Mouse (Mus musculus): ENCODE measurements around the gene Syk. TPM values are rescaled to one million over a fixed set of nuclear protein-coding genes. Genes with fewer than 3 reads are reported as not detected.
A peak's percentile ranks its signal among the peaks of the same experiment; 100 is the strongest.

Syk gene
- polyA plus RNA-seq, 1 experiment from 2014 or later = 0.81 TPM

DNA sequence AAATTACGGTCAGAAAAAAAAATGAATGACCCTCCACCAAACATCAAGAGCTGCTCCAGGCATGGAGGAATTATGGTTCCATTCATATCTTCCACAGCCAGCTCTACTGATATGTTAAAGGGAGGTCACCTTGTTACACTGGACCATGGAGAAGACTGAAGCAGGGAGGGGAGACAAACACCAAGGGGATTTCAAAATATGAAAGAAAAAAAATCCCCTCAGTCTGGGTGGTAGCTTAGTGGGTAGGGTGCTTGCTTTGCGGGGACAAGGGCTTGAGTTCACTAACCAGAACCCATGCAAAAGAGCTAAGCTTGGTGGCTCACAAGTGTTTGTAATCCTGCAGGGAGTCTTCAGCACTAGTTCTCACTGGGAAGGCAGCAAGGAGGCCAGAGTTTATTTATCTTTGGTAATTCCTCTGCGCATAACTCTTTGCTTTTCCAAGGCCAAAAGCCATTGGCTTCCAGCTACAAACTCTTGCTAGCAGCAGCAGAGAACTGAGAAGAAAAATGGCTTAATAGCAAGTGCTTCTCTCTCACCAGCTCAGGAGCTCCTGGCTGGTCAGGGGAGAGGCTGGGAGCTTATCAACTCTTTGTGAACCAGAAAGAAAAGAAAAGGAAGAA is 23.8 kb downstream of the Syk start:
- Histone ChIP-seq H3K4me1 (no peaks in the 10 kb centered on the region), H3K4me3 (no peak overlapping the region), H3K36me3 (ENCODE audit: poor library complexity, severe bottlenecking) (no peaks in the 10 kb centered on the region), H3K9ac (no peak overlapping the region), H3K9me3 (replicated peaks) (no peaks in the 10 kb centered on the region), H3K4me2 (no peak overlapping the region), H3K27me3 (no peaks in the 10 kb centered on the region), H3K27ac (no peak overlapping the region)
- 90% methylated on average over 3 of the region's 3 CpGs for WGBS
- no peak for ATAC-seq

DNA sequence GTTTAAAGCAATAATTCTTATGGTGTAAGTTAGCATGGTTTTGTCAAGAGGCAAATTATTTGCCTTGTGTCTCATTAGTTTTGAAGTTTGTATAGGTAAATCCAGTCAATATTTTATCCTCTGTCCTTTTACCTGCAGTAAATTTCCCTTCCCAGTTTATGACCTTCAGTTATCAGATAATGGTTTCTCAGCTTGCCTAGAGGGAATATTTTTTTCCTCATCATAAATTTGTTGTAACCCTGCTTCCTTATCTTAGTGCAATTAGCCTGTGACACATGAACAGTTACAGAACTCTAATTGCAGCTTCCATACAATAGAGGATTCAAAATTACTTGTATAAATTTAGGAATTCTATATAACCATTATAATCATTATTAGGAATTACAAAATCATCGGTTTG is 25.0 kb downstream of the Syk start:
- WGBS = 90% methylated on average over 1 of the region's 1 CpGs
- H3K4me1 ChIP-seq = no peaks in the 10 kb centered on the region
- H3K9me3 ChIP-seq (replicated peaks) = no peaks in the 10 kb centered on the region
- no peak for ATAC-seq
- H3K27me3 ChIP-seq = no peaks in the 10 kb centered on the region
- H3K36me3 ChIP-seq (ENCODE audit: poor library complexity, severe bottlenecking) = no peaks in the 10 kb centered on the region
- no peak overlapping the region for H3K9ac ChIP-seq
- H3K27ac ChIP-seq = no peak overlapping the region
- no peak overlapping the region for H3K4me2 ChIP-seq
- no peak overlapping the region for H3K4me3 ChIP-seq

DNA sequence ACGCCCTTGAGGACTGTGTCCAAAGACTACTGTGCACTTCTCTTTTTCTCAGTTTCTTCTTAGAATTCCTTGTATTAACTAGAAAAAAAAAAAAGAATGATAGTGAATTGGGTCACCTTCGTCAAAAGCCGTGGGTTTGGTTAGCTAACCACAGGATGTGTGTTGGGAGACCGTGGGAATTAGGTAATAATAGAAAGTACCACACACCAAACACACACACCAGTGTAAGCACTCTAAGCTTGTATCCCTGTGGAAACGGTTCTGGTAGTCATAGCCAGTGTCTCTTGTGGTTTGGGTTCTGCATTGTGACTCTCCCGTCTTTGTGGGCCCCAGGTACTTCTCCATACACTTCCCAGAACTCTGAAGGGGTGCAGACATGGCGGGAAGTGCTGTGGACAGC is 27.5 kb downstream of the Syk start:
- 90% methylated on average over 7 of the region's 7 CpGs for WGBS
- ATAC-seq = no peak

DNA sequence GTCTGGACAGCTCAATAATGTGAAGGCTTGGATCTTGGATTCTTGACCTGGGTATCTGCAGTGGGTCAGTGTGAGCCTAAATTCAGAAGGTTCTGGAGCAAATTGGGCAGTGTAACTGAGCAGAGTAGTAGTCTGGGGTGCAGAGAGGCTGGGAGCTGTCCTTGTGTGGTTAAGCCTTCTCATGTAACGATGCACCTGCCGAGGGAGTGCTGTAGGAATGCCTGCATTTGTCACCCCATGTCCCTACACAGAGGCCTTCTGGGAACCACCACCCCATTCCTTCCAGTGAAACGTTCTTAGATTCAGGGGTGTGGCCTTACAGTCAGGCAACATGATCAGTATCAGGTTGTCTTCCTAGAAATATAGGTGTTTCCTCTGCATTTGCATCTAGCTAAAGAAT is 30.3 kb downstream of the Syk start:
- Histone ChIP-seq H3K27ac (no peak overlapping the region), H3K27me3 (no peaks in the 10 kb centered on the region), H3K4me3 (no peak overlapping the region), H3K9ac (no peak overlapping the region), H3K36me3 (ENCODE audit: poor library complexity, severe bottlenecking) (no peaks in the 10 kb centered on the region), H3K4me2 (no peak overlapping the region), H3K9me3 (replicated peaks) (no peaks in the 10 kb centered on the region), H3K4me1 (no peaks in the 10 kb centered on the region)
- no peak for ATAC-seq
- WGBS = 81% methylated on average over 3 of the region's 3 CpGs

More for the DNA sequence above, 27.5 kb downstream of the Syk start:
- Histone ChIP-seq H3K27ac (no peak overlapping the region), H3K4me3 (no peak overlapping the region), H3K36me3 (ENCODE audit: poor library complexity, severe bottlenecking) (no peaks in the 10 kb centered on the region), H3K4me2 (no peak overlapping the region), H3K27me3 (no peaks in the 10 kb centered on the region), H3K9ac (no peak overlapping the region), H3K4me1 (no peaks in the 10 kb centered on the region), H3K9me3 (replicated peaks) (no peaks in the 10 kb centered on the region)

DNA sequence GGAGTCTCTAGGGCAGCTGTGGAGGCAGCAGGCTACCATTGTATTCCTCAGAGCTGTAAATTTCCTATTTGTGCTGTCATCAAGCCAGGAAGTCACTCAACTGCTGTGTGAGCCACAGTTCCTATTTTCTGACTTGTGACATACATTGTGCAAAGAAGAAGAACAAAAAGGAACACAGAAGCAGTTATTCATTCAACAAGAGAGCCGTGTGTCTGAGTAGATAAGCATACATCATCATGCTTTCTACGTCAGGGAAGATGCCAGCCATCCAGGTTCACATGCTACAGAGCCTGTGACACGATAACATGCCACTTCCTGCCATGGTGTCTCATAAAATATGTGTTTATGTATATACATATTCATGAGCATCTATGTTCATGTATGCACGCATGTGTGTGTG is 32.1 kb downstream of the Syk start:
- WGBS = 90% methylated on average over 4 of the region's 4 CpGs
- Histone ChIP-seq H3K4me3 (no peak overlapping the region), H3K27ac (no peak overlapping the region), H3K36me3 (ENCODE audit: poor library complexity, severe bottlenecking) (no peaks in the 10 kb centered on the region), H3K4me2 (no peak overlapping the region), H3K4me1 (no peaks in the 10 kb centered on the region), H3K9ac (no peak overlapping the region), H3K9me3 (replicated peaks) (no peaks in the 10 kb centered on the region), H3K27me3 (no peaks in the 10 kb centered on the region)
- no peak for ATAC-seq

DNA sequence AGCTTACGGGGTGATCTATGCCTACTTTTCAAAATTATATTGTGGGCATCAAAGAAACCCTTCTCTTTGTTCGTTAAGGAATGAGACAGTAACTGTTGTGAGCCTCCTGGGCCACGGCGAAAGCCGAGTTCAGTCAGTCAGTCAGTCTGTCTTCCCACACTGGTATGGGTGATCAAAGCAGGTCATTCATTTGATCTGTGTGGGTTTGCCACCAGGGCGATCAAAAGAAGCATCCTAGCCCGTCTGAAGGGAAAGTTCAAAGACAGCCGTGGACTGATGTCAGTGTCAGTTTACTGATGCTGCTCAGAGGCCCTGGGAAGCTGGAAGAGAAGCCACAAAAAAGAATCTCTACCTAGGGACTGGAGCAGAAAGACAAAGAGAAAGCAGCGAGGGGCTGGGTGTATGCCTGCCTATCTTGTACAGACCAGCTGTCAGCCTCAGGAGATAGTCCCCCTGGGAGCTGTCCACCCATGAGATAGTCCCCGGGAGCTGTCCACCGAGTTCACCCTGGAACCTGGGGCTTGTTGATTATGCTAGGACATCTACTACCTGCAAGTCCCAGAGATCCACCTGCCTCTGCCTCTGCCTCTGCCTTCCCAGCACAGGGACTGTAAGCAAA is 34.2 kb downstream of the Syk start:
- H3K4me1 ChIP-seq = no peaks in the 10 kb centered on the region
- no peak for ATAC-seq
- 71% methylated on average over 11 of the region's 11 CpGs for WGBS

DNA sequence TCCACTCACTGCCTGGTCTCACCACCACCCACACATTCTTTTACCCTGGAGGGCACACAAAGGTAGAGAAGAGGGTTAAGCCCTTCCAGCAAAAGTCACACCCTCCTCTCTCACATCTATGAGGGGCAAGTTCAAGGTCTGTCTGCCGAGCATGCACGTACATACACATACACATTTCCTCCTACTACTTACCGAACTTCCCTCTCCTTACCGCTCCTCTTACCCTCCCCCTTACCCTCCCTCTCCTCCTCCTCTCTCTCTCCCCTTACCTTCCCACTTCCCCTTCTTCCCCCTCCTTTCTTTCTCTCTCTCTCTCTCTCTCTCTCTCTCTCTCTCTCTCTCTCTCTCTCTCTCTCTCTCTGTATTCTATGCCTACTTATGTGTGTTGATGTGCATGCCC is 35.6 kb downstream of the Syk start:
- Histone ChIP-seq H3K4me2 (no peak overlapping the region), H3K9me3 (replicated peaks) (no peaks in the 10 kb centered on the region), H3K27ac (no peak overlapping the region), H3K4me3 (no peak overlapping the region), H3K9ac (no peak overlapping the region), H3K27me3 (no peaks in the 10 kb centered on the region), H3K36me3 (ENCODE audit: poor library complexity, severe bottlenecking) (no peaks in the 10 kb centered on the region), H3K4me1 (no peaks in the 10 kb centered on the region)
- no peak for ATAC-seq
- WGBS = 88% methylated on average over 4 of the region's 4 CpGs

More for the DNA sequence above, 34.2 kb downstream of the Syk start:
- no peaks in the 10 kb centered on the region for H3K27me3 ChIP-seq
- no peak overlapping the region for H3K27ac ChIP-seq
- H3K9me3 ChIP-seq (replicated peaks) = no peaks in the 10 kb centered on the region
- H3K36me3 ChIP-seq (ENCODE audit: poor library complexity, severe bottlenecking) = no peaks in the 10 kb centered on the region
- no peak overlapping the region for H3K4me3 ChIP-seq
- no peak overlapping the region for H3K9ac ChIP-seq
- no peak overlapping the region for H3K4me2 ChIP-seq

DNA sequence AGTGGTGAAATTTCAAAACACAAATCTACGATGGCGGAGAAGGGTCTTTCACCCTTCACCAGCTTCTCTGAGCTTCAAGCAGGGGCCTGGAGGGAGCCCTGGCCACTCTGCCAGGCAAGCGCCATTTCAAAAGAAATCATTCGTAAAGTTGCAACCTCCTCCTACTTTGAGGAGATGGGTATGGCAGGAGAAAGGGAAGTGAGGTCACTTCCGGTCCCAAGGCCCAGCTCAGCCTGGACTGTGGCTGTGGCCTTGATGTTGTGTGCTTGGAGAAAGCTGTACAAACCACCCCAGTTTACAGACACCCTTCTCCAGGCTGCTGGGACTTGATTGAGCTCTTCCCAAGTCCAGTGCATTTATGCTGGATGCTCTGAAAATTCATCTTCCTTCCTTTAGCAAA is 36.5 kb downstream of the Syk start:
- Histone ChIP-seq H3K9me3 (replicated peaks) (no peaks in the 10 kb centered on the region), H3K4me2 (no peak overlapping the region), H3K9ac (no peak overlapping the region), H3K4me1 (no peaks in the 10 kb centered on the region), H3K27me3 (no peaks in the 10 kb centered on the region), H3K4me3 (no peak overlapping the region), H3K27ac (no peak overlapping the region), H3K36me3 (ENCODE audit: poor library complexity, severe bottlenecking) (no peaks in the 10 kb centered on the region)
- ATAC-seq = no peak
- 87% methylated on average over 5 of the region's 5 CpGs for WGBS

DNA sequence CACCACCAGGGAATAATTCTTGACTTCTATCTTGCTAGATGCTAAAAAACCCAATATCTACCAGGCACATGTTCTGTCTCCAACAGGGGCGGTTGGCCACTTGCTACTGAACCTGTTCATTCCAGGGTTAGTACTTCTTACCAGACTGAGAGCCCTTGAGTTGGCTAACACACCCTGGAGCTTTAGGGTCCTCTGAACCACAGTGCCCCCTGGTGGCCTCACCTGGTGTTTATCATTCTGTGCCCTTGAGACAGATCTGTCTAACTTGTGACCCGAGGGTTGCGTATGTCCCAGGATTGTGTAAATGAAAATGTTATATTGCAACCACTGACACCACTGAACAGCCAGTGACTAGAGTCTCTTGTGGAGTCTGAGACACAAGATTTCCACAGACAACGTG is 41.1 kb downstream of the Syk start:
- 61% methylated on average over 4 of the region's 4 CpGs for WGBS
- no peak overlapping the region for H3K4me3 ChIP-seq
- H3K4me1 ChIP-seq = no peaks in the 10 kb centered on the region
- H3K27ac ChIP-seq = no peak overlapping the region
- no peak for ATAC-seq
- H3K4me2 ChIP-seq = no peak overlapping the region
- no peaks in the 10 kb centered on the region for H3K9me3 ChIP-seq (replicated peaks)
- no peaks in the 10 kb centered on the region for H3K27me3 ChIP-seq
- no peak overlapping the region for H3K9ac ChIP-seq
- no peaks in the 10 kb centered on the region for H3K36me3 ChIP-seq (ENCODE audit: poor library complexity, severe bottlenecking)

DNA sequence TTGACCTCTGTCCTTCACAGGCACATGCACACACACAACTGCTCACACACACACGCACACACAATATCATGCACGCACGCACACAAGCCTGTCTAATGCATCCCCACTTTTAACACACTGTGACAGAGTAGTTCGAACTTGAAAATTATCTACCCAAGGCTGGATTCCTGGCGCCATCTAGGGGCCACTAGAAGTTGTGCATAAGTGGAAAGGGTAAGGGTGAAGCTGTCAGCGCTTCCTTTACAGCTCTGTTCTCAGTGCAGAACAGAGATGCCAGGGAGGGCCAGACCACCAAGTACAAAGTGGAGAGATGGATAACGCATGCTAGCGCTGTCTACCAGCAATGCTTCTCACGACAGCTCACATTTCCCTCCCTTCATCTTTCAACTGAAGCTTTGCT is 45.6 kb downstream of the Syk start:
- Histone ChIP-seq H3K4me2 (no peak overlapping the region), H3K27me3 (no peaks in the 10 kb centered on the region), H3K4me1 (peaks cover 5% of the 10 kb centered on the region; the same call in 1 of the 2 replicates), H3K9ac (no peak overlapping the region), H3K36me3 (ENCODE audit: poor library complexity, severe bottlenecking) (no peaks in the 10 kb centered on the region), H3K9me3 (replicated peaks) (no peaks in the 10 kb centered on the region), H3K4me3 (no peak overlapping the region), H3K27ac (no peak overlapping the region)
- WGBS = 36% methylated on average over 9 of the region's 9 CpGs
- ATAC-seq = peak; percentile 33; the same call in 1 of the 2 replicates

DNA sequence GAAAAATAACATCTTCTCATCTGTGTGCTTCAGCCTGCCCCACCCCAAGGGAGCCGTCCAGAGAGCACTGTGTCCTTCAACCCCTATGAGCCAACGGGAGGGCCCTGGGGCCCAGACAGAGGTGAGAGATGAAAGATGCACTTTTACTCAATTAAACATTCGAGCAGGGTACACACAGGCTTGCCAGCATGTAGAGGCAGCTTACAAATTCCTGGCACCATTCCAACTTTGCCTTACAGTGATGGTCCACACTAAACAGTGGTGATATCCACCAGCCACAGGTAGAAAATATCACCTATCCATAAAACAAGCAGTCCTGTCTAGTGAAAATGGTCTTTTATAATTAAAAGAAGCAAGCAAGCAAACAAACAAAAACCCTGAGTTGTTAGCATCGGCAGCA is 48.7 kb downstream of the Syk start:
- no peaks in the 10 kb centered on the region for H3K9me3 ChIP-seq (replicated peaks)
- H3K27ac ChIP-seq = no peak overlapping the region
- no peak overlapping the region for H3K4me2 ChIP-seq
- no peaks in the 10 kb centered on the region for H3K36me3 ChIP-seq (ENCODE audit: poor library complexity, severe bottlenecking)
- peaks cover 5% of the 10 kb centered on the region; the same call in 1 of the 2 replicates for H3K4me1 ChIP-seq
- no peaks in the 10 kb centered on the region for H3K27me3 ChIP-seq
- ATAC-seq = no peak
- H3K4me3 ChIP-seq = no peak overlapping the region
- WGBS = 54% methylated on average over 4 of the region's 4 CpGs
- H3K9ac ChIP-seq = no peak overlapping the region

DNA sequence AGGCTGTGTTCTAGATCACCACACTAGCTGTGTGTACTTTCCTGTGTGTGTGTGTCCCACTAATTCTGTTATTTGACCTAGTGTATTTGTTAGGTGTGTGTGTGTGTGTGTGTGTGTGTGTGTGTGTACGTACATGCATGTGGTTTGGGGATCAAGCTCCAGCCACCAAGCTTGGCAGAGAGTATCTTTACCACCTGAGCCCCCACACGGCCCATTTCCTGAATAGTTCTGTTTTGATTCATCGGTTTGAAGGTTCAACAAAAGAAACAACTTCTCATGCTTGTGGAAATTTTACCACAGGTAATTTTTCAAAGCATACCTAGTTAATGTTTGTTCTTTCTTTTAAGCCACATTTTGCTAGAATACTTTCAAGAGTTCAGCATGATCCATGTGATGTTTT is 52.5 kb downstream of the Syk start:
- Histone ChIP-seq H3K27ac (no peak overlapping the region), H3K9me3 (replicated peaks) (no peaks in the 10 kb centered on the region), H3K4me3 (no peak overlapping the region), H3K4me2 (no peak overlapping the region), H3K9ac (no peak overlapping the region), H3K4me1 (peaks cover 5% of the 10 kb centered on the region; the same call in 1 of the 2 replicates), H3K36me3 (ENCODE audit: poor library complexity, severe bottlenecking) (no peaks in the 10 kb centered on the region), H3K27me3 (no peaks in the 10 kb centered on the region)
- ATAC-seq = no peak
- 87% methylated on average over 3 of the region's 3 CpGs for WGBS
